Mouse (Mus musculus): Measurements from ENCODE around the gene Gm8890. TPM values are rescaled to one million over a fixed set of nuclear protein-coding genes. Genes with fewer than 3 reads are reported as not detected.
"Not testable (repeated sequence)": the region's sequence is repeated elsewhere in the genome, so short reads cannot be mapped to it uniquely, and the experiment has no call there.

Gene Gm8890
- polyA plus RNA-seq (2015; fragmentation: Nextera tagmentation; extraction: Ambion mirVana) = not detected in 2 replicates

GRCm38 (mm10) chr5:11255733-11256132 lies at the start of gene Gm8890:
Gene Gm8890, plus strand, starts transcription at chr5:11256033.
- no CpG with 5 or more reads among the region's 2 CpGs for WGBS

GRCm38 (mm10) chr5:11256221-11256620 lies 388 bp downstream of the Gm8890 start:
- not testable (repeated sequence) for H3K9ac ChIP-seq (ENCODE audit: low read length); H3K36me3 ChIP-seq (ENCODE audit: control insufficient read depth, insufficient read depth, low read length); H3K4me2 ChIP-seq (replicated peaks; ENCODE audit: low read depth); DNase-seq (ENCODE audit: low spot score); H3K4me1 ChIP-seq (replicated peaks; ENCODE audit: control insufficient read depth, insufficient read depth); H3K9me3 ChIP-seq (ENCODE audit: control insufficient read depth, low read length); H3K4me3 ChIP-seq (ENCODE audit: low read depth, low read length); H3K27me3 ChIP-seq (ENCODE audit: control insufficient read depth, insufficient read depth, low read length); H3K27ac ChIP-seq (replicated peaks); ATAC-seq (ENCODE audit: low FRiP score, low TSS enrichment)
- WGBS = 63% methylated on average over 1 of the region's 1 CpGs

More at GRCm38 (mm10) chr5:11255733-11256132, at the start of gene Gm8890:
- H3K36me3 ChIP-seq (ENCODE audit: control insufficient read depth, insufficient read depth, low read length); H3K4me3 ChIP-seq (ENCODE audit: low read depth, low read length); H3K9me3 ChIP-seq (ENCODE audit: control insufficient read depth, low read length); ATAC-seq (ENCODE audit: low FRiP score, low TSS enrichment); DNase-seq (ENCODE audit: low spot score); H3K9ac ChIP-seq (ENCODE audit: low read length); H3K4me1 ChIP-seq (replicated peaks; ENCODE audit: control insufficient read depth, insufficient read depth); H3K4me2 ChIP-seq (replicated peaks; ENCODE audit: low read depth); H3K27ac ChIP-seq (replicated peaks); H3K27me3 ChIP-seq (ENCODE audit: control insufficient read depth, insufficient read depth, low read length): not testable (repeated sequence)

Other genes starting within 250 kb of the Gm8890 start
- not detected in 2 replicates for gene Gm8879, start 128.4 kb upstream of the Gm8890 start, polyA plus RNA-seq (2015; fragmentation: Nextera tagmentation; extraction: Ambion mirVana)
- not detected in 2 replicates for gene Gm5861, start 73.0 kb upstream of the Gm8890 start, polyA plus RNA-seq (2015; fragmentation: Nextera tagmentation; extraction: Ambion mirVana)
- gene Speer1, start 85.5 kb downstream of the Gm8890 start, polyA plus RNA-seq (2015; fragmentation: Nextera tagmentation; extraction: Ambion mirVana) = not detected in 2 replicates
- gene Gm8897, start 160.4 kb downstream of the Gm8890 start, polyA plus RNA-seq (2015; fragmentation: Nextera tagmentation; extraction: Ambion mirVana) = not detected in 2 replicates
- gene Gm8906, start 246.7 kb downstream of the Gm8890 start, polyA plus RNA-seq (2015; fragmentation: Nextera tagmentation; extraction: Ambion mirVana) = not detected in 2 replicates